Mouse (Mus musculus) retina, postnatal 7 days (tissue): ENCODE data around the gene Osbpl8.

Experiments used
- DNase-seq: peaks from one replicate; pipeline ENCODE4 v3.0.0-alpha.2; 2012; ENCODE audit warnings: low read depth, low spot score

Gene Osbpl8

DNA sequence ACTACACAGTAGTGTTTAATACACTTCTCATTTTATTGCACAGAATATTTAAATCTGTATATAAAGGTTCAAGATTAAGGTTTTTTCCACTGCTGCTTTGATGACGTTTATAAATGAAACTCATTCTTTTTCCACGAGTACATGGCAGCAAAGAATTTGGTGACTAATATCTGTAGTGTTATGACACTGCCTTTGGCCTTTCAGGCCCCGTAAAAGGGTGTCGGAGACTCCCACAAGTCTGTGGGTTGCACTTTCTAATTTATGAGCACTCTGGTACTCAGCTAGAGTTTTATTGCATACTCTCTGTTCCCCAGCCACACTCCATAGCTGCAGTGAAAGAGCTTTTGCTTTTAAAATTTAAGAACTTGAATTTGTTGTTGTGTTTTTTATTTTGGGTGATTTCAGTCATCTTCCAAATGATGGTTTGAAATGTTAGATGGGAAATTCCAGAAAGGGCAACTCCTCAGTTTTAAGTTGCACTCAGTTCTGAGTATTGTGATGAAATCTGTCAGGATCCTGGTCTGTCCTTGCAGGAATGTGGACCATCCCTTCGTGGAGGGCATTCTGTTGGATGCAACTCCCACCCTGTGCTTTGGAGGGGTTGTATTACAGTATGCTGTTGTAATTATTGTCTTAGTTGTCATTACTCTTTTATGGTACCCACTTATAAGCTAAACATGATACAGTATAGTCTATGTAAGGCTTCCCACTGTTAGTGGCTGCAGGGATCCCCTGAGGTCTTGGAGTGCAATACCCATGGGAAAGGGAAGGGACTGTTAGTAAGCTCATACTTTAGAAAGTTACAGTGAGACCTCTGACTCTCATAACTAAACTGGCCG is 70.1 kb downstream of the Osbpl8 start:
- no peak for DNase-seq

DNA sequence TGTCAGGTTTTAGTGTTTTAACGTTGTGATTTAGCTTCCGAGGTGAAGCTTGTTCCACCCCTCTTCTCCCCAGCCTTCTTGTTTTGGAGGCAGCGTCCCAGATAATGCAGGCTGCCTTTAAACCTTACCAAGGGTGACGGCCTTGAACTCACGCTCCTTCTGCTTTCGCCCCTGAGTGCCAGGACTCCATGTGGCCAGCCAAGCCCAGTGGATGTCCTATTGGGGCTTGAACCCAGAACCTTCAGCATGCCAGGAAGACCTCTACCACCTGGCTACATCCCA is 70.7 kb downstream of the Osbpl8 start:
- DNase-seq, result no peak

- no peak for DNase-seq
Measured at GRCm38 (mm10) chr10:111237434-111237833, 72.9 kb downstream of the Osbpl8 start.

GRCm38 (mm10) chr10:111242677-111243076 is 78.1 kb downstream of the Osbpl8 start:
- no peak for DNase-seq

DNA sequence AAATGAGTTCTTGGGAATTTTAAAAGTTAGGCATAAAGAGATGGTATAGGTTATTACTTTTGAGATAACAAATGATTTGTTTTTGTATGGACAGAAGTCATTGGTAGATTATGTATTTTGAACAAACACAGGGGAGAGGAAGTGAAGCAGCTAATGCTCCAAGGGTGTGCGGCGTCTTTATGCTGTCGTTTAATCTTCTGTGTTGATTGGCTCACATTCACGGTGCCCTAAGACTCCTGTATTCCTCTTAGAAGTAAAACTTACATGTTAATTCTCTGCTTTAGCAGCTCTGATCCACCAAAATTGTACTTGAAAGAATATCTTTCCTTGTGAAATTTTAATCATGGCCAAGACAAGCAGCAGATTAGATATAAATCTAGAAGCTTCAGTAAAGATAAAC is 83.1 kb downstream of the Osbpl8 start:
- DNase-seq, result no peak

- DNase-seq, result no peak
Measured at GRCm38 (mm10) chr10:111248177-111248576, 83.6 kb downstream of the Osbpl8 start.

DNA sequence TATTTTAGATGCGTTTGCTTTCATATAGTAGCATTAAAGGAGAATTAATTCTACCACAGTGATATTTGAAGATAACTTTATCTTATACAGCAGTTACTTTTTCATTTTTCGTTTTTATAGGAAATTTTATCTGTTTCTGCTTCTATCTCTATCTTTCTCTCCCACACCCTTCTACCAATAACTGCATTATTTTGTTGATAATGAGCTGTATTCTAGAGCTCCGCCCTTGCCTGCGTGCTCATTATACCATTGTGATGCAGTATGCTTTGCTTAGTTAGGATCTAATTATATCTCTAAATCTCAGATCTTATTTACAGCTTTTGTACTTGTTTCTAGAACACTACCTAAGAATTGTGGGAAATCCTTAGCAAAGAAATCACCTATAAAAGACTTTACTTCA is 85.6 kb downstream of the Osbpl8 start:
- no peak for DNase-seq

GRCm38 (mm10) chr10:111251666-111252065 is 87.1 kb downstream of the Osbpl8 start:
- no peak for DNase-seq

DNA sequence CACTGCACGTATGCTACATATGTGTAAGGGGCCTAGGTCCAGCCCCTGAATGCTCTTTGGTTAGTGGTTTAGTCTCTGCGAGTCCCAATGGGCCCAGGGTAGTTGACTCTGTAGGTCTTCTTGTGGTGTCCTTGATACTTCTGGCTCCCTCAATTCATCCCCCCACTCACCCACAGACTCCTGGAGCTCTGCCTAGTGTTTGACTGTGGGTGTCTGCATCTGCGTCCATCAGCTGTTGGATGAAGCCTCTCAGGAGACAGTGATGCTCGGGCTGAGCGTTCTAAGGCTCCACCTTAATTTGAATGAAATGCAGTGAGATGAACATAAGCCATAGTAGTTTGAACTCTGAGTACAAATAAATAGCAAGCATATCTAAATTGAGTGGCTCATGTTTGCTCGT is 90.7 kb downstream of the Osbpl8 start:
- no peak for DNase-seq

DNA sequence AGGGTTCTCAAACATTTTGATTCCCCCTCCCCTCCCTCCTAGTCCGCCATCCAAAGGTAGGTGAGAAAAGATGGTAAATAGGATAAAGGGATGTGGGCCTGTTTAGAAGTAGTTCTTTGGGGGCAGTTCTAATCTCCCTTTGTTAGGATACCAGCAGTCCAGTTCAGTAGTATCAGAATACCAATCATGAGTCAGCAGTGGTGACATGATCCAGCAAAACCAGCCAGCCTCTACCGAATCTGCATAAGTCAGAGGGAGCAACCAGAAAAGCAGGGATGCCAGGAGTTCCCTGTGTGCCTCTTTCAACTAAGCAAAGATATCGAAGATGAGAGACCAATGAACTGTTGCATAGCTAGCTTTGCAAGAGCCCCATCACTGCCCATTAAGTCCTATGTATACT is 91.6 kb downstream of the Osbpl8 start:
- no peak for DNase-seq

- DNase-seq, result no peak
Measured at GRCm38 (mm10) chr10:111257358-111257757, 92.8 kb downstream of the Osbpl8 start.

- no peak for DNase-seq
Measured at GRCm38 (mm10) chr10:111258256-111258655, 93.7 kb downstream of the Osbpl8 start.

GRCm38 (mm10) chr10:111271687-111272086 is 107.1 kb downstream of the Osbpl8 start:
- no peak for DNase-seq

- no peak for DNase-seq
Measured at GRCm38 (mm10) chr10:111272905-111273304, 108.4 kb downstream of the Osbpl8 start.

DNA sequence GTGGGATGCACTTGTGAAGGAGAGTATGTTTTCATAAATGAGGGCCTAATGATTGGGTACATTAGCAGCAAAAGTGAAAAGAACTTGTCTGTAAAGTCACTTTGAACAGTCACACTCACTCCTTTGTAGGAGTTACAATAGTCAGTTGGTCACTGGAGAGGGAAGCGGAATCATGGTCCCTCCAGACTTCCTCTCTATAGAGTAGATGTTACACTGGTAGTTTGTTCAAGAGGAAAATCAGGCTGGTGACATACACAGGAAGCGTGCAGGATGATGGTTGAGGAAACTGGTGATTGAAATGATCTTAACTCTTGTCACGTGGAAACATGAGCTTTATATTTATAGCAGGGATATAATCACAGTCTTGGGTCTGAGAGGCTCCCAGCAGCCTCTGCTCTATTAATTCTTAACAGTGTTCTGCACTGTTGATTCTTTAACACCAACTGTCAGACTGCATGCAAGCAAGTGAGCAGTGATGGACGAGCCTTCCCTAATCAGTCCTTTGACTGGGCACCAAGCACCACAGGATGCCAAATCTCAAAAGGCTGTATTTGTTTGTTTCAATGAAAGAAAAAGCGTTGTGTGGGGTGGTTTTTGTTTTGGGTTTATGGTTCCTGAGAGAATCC is 109.0 kb downstream of the Osbpl8 start:
- DNase-seq, result no peak

GRCm38 (mm10) chr10:111275822-111276221 is 111.3 kb downstream of the Osbpl8 start:
- no peak for DNase-seq

DNA sequence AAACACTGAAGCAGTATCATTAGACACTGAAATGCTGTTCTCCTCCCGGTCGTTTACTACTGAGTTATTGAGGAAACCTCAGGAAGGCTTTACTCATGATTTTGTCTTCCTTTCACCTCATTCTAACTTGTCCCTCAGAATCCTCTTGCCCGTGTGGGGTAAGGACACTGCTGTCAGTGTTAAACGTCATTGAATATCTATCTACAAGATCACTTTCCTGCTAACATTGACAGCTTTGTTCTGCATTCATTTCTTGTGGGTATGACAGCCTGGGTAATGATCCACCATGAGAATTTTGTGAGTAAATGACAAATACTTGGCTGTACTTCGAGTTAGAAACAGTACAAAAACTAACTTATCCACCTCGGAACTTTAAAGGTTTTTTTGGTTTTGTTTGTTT is 133.1 kb downstream of the Osbpl8 start:
- no peak for DNase-seq

DNA sequence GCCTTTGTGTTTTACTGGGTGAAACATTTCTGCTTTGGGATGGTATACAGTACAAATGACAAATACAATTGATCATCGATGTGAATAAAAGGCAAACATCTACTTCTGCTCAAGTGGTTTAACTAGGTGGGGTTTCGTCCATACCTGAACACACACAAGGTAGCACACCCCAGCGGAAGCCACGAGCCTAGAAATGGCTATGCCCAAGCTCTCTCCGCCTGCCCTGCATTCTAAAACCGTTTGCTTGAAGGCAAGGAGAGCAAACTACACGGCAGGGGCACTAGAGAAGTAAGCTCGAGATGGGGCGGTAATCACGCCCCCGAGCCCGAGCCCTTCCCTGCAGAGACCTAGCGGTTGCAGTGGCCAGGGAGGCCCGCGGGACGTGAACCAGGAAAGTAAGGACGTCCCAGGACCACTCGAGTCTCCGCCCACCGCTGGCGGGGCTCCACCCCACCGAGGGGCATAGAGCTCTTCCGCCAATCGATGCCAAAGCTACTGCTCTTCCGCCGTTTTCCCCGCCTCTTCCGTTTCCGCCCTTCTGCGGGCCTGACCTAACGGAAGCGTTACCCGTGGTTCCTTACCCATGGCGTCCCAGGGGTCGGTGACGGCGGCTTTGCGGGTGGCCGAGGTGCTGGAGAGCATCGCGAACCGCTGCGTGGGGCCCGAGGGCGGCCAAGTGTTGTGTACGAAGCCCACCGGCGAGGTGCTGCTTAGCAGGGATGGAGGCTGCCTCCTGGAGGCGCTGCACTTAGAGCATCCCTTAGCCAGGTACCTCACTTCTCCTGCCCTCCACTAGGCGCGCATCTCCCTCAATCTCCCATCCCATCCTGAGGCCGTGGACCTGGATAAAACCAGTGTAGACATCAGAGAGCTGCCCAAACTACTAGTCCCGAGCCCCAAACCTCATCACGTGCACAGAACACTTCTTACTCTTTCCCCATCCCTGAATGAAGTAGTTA is 133.9 kb downstream of the Osbpl8 start, which contains the start of gene Bbs10:
TSS of gene Bbs10 (plus strand) at position 540 of the 959 bp plus-strand sequence.
- peak; percentile 93 for DNase-seq

DNA sequence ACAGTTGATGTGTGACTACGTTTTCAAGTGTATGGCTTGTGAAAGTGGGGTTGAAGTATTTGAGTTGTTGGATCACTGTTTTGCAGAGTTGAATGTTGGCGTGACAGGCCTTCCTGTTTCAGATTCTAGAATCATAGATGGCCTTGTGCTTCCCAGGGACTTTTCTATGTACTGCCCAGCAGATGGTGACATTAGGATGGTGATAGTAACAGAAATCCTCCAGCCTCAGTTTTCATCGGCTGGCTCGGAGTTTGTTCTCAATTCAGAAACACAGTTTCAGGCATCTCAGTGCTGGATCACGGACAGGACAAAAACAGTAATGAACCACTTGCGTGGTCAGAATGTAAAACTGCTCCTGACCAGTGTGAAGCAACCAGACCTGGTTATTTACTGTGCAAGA is 135.0 kb downstream of the Osbpl8 start:
- no peak for DNase-seq

DNA sequence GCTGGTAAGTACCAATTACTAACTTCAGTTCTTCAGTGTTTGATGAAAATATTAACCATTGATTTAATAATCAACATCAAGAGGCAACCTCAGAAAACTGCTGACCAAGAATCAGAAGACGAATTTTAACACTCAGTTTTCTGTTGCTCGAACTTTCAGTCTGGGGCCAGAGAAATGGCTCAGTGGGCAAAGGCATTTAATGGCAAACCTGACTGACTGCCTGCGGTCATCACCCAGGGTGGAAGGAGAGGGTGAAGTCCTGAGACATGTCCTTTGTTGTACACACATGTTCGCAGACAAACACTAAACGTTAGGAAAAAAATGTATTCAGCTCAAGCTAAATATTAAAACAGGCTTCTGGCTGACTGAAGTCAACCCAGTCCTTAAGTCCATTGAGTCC is 136.5 kb downstream of the Osbpl8 start:
- DNase-seq, result no peak

DNA sequence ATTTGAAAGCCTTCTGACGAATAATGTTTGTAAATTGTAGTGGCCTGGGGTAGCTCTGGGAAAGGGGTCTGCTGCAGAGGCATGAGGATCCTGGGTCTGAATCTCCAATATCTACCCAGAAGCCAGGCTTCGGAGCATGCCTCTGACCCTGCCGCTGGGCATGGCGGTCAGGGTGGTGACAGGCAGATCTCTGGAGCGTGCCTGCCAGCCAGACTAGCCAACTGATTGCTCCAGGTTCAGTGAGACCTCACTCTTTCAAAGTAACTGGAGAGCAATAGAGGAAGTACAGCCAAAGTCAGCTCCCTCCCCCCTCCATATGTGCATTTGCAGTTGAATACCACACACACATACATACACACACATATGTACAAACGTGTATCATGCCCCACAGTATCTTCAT is 137.9 kb downstream of the Osbpl8 start:
- no peak for DNase-seq

GRCm38 (mm10) chr10:111308850-111309501 is 144.4 kb downstream of the Osbpl8 start:
- no peak for DNase-seq
